Mouse (Mus musculus) kidney, embryonic 15.5 days (tissue): ENCODE results near the gene Phka2. TPM values are rescaled to one million over a fixed set of nuclear protein-coding genes. Genes with fewer than 3 reads are reported as not detected.
A peak's percentile ranks its signal among the peaks of the same experiment; 100 is the strongest.

Experiments used
- ATAC-seq: fragments of 200-750 bp; cut with Nextera tagmentation; replicated peaks from 2 replicates; pipeline ENCODE4 v1.8.0; 2017; ENCODE audit warnings: moderate TSS enrichment; ENCODE audit not compliant: low FRiP score
- H3K27ac ChIP-seq: fragments of 300-500 bp; sonication (generic); 2 replicates; pipeline ENCODE4 v1.5.1; 2015; ENCODE audit warnings: mild to moderate bottlenecking, inconsistent platforms
- H3K27me3 ChIP-seq: fragments of 300-500 bp; sonication (generic); 2 replicates; pipeline ENCODE4 v1.6.1; 2015; ENCODE audit warnings: inconsistent platforms
- H3K36me3 ChIP-seq: fragments of 300-500 bp; sonication (generic); 2 replicates; pipeline ENCODE4 v1.6.1; 2015; ENCODE audit warnings: inconsistent platforms
- H3K4me1 ChIP-seq: fragments of 300-500 bp; sonication (generic); 2 replicates; pipeline ENCODE4 v1.6.1; 2015; ENCODE audit warnings: inconsistent platforms
- H3K4me2 ChIP-seq: fragments of 300-500 bp; sonication (generic); 2 replicates; pipeline ENCODE4 v1.6.1; 2015; ENCODE audit warnings: moderate library complexity, mild to moderate bottlenecking, inconsistent platforms
- H3K4me3 ChIP-seq: fragments of 300-500 bp; sonication (generic); replicated peaks from 2 replicates; pipeline ENCODE4 v1.5.1; 2015; ENCODE audit warnings: mild to moderate bottlenecking, inconsistent platforms
- H3K9ac ChIP-seq: fragments of 300-500 bp; sonication (generic); 2 replicates; pipeline ENCODE4 v1.6.1; 2015; ENCODE audit warnings: mild to moderate bottlenecking, inconsistent platforms
- H3K9me3 ChIP-seq: fragments of 300-500 bp; sonication (generic); replicated peaks from 2 replicates; pipeline ENCODE4 v1.6.1; 2016; ENCODE audit warnings: inconsistent platforms
- WGBS: fragments of 180-500 bp; shearing (Covaris S2); methylation state at CpG from one replicate; pipeline ENCODE4 v1.1.7; 2015; ENCODE audit warnings: mixed read lengths; 5-methylcytosine and 5-hydroxymethylcytosine counted together
- polyA plus RNA-seq: library from polyadenylated mRNA; unstranded; fragments of >200 nt; fragmentation: Nextera tagmentation; extraction: Ambion mirVana; gene quantifications from 2 replicates; pipeline ENCODE4 v1.2.1, GENCODE M21; 2015

The Phka2 gene
- polyA plus RNA-seq, result 14.4 and 14.8 TPM in 2 replicates

GRCm38 (mm10) chrX:160502048-160503041 lies at the start of gene Phka2:
Phka2 (plus strand) TSS chrX:160502166.
- H3K27me3 ChIP-seq, result peaks cover 37% of the 10 kb centered on the region
- H3K9me3 ChIP-seq, result no peaks in the 10 kb centered on the region
- H3K4me1 ChIP-seq, result 0 out of 2 replicates have a peak, but pooled peaks cover 3% of the 10 kb centered on the region
- H3K4me2 ChIP-seq, result peak within 1 kb of the TSS; percentile 63
- peak; percentile 99 for ATAC-seq
- peak within 1 kb of the TSS; percentile 94 for H3K27ac ChIP-seq
- H3K36me3 ChIP-seq, result no peaks in the 10 kb centered on the region
- H3K9ac ChIP-seq, result peak within 1 kb of the TSS; percentile 44
- H3K4me3 ChIP-seq, result peak within 1 kb of the TSS; percentile 62
- 21% methylated on average over 59 of the region's 61 CpGs for WGBS

DNA sequence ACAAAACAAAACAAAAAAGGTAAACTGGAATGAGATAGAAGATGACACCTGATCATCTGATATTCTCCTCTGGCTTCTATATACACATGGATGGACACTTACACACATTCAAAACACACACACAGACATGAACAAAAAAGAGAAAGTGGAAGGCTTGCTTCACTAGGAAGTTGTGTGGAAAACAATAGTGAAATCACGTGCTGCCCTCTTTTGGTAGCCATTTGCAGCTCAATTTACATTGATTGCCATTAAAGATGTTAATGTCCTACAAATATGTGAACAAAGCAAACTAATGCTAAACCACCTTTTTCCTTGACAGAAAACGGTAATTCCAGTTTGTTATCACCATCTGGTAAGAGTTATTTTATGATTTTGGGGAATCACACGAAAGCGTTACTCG lies 46.3 kb upstream of the Phka2 start:
- Histone ChIP-seq H3K4me1 (no peaks in the 10 kb centered on the region), H3K9me3 (no peaks in the 10 kb centered on the region), H3K4me3 (no peak overlapping the region), H3K27ac (no peak overlapping the region), H3K36me3 (no peaks in the 10 kb centered on the region), H3K9ac (no peak overlapping the region), H3K27me3 (peaks cover 37% of the 10 kb centered on the region), H3K4me2 (no peak overlapping the region)
- ATAC-seq, result no peak
- 73% methylated on average over 5 of the region's 5 CpGs for WGBS

GRCm38 (mm10) chrX:160471257-160471786 lies 30.6 kb upstream of the Phka2 start:
- H3K4me1 ChIP-seq, result no peaks in the 10 kb centered on the region
- H3K36me3 ChIP-seq, result no peaks in the 10 kb centered on the region
- no peak overlapping the region for H3K27ac ChIP-seq
- no peak overlapping the region for H3K4me2 ChIP-seq
- WGBS, result 83% methylated on average over 3 of the region's 3 CpGs
- H3K27me3 ChIP-seq, result peaks cover 16% of the 10 kb centered on the region
- H3K9ac ChIP-seq, result no peak overlapping the region
- H3K9me3 ChIP-seq, result no peaks in the 10 kb centered on the region
- no peak for ATAC-seq
- H3K4me3 ChIP-seq, result no peak overlapping the region

GRCm38 (mm10) chrX:160489784-160490183 lies 12.2 kb upstream of the Phka2 start:
- Histone ChIP-seq H3K27me3 (peaks cover 62% of the 10 kb centered on the region), H3K9ac (no peak overlapping the region), H3K4me2 (no peak overlapping the region), H3K4me3 (no peak overlapping the region), H3K27ac (no peak overlapping the region), H3K36me3 (no peaks in the 10 kb centered on the region), H3K9me3 (no peaks in the 10 kb centered on the region), H3K4me1 (no peaks in the 10 kb centered on the region)
- WGBS, result 76% methylated on average over 2 of the region's 2 CpGs
- no peak for ATAC-seq

DNA sequence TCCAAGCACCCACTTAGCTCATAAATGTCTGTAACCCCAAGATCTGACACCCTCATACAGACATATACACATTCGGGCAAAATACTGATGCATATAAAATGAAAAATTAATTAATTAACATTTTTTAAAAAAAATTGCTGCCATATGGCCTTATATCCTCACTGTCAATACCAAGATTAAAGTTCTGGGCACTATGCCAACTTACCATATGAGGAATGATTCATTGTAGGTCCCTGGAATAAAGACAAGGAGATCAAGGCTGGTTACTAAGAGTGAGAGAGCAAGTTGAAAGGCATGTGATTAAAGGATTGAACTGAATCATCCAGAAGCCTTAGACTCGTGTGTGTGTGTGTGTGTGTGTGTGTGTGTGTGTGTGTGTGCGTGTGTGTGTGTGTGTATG lies 7.6 kb upstream of the Phka2 start:
- Histone ChIP-seq H3K27me3 (peaks cover 52% of the 10 kb centered on the region), H3K4me2 (no peak overlapping the region), H3K4me3 (no peak overlapping the region), H3K36me3 (no peaks in the 10 kb centered on the region), H3K27ac (no peak overlapping the region), H3K4me1 (no peaks in the 10 kb centered on the region), H3K9ac (no peak overlapping the region), H3K9me3 (no peaks in the 10 kb centered on the region)
- no peak for ATAC-seq
- 60% methylated on average over 3 of the region's 3 CpGs for WGBS

DNA sequence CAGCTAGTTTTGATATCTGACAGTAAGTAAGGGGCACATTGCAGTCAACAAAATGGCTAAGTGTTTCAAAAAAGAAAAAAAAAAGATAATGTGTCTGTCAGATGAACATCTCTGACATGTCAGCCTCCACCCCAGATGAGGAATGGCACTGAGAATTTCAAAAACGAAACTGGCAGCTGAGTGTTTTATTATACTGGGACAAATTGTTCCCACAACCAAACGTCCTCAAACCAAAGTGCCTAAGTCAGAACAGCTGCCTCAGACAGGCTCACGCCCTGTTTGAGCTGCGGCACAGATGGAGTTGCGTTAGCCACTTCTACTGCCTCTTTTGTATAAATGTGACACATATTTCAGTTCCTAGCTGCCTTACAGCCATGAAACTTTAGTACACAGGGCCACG lies 7.0 kb upstream of the Phka2 start:
- WGBS, result 67% methylated on average over 6 of the region's 6 CpGs
- Histone ChIP-seq H3K9me3 (no peaks in the 10 kb centered on the region), H3K4me3 (no peak overlapping the region), H3K9ac (no peak overlapping the region), H3K27ac (no peak overlapping the region), H3K36me3 (no peaks in the 10 kb centered on the region), H3K4me1 (no peaks in the 10 kb centered on the region), H3K4me2 (no peak overlapping the region), H3K27me3 (peaks cover 50% of the 10 kb centered on the region)
- no peak for ATAC-seq

DNA sequence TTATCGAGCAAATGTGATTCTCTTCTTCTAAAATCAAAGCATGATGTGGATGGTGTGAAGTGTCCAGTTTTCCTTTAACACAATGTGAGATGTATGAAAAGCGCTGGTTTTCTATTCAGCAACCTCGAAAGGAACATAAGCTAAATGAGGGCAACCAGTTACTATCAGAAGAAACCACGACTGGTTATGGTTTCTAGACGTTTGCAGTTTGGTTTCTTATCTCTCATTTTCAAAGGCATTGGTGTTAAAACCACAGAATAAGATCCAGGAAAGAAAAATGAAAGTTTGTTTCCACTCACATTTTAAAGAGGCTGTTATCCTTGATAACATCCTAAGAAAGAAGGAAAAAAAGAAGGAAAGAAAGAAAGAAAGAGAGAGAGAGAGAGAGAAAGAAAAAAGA lies 5.5 kb upstream of the Phka2 start:
- ATAC-seq, result no peak
- no peak overlapping the region for H3K9ac ChIP-seq
- WGBS, result 81% methylated on average over 5 of the region's 5 CpGs

GRCm38 (mm10) chrX:160501095-160501494 lies 871 bp upstream of the Phka2 start:
- no peaks in the 10 kb centered on the region for H3K36me3 ChIP-seq
- ATAC-seq, result no peak
- no peak overlapping the region for H3K4me3 ChIP-seq
- 0 out of 2 replicates have a peak, but pooled peaks cover 3% of the 10 kb centered on the region for H3K4me1 ChIP-seq
- peaks cover 38% of the 10 kb centered on the region for H3K27me3 ChIP-seq
- 95% methylated on average over 3 of the region's 3 CpGs for WGBS
- H3K9ac ChIP-seq, result no peak overlapping the region
- no peak overlapping the region for H3K4me2 ChIP-seq
- H3K27ac ChIP-seq, result no peak overlapping the region
- no peaks in the 10 kb centered on the region for H3K9me3 ChIP-seq

More for the DNA sequence above, 5.5 kb upstream of the Phka2 start:
- H3K27me3 ChIP-seq, result peaks cover 42% of the 10 kb centered on the region
- no peaks in the 10 kb centered on the region for H3K9me3 ChIP-seq
- no peak overlapping the region for H3K4me3 ChIP-seq
- H3K4me1 ChIP-seq, result no peaks in the 10 kb centered on the region
- H3K27ac ChIP-seq, result no peak overlapping the region
- H3K4me2 ChIP-seq, result no peak overlapping the region
- no peaks in the 10 kb centered on the region for H3K36me3 ChIP-seq

- H3K9ac ChIP-seq, result peak overlapping the region; percentile 44
- H3K27me3 ChIP-seq, result peaks cover 34% of the 10 kb centered on the region
- WGBS, result 19% methylated on average over 12 of the region's 12 CpGs
- H3K36me3 ChIP-seq, result no peaks in the 10 kb centered on the region
- H3K4me3 ChIP-seq, result peak overlapping the region; percentile 62
- peak overlapping the region; percentile 63 for H3K4me2 ChIP-seq
- H3K9me3 ChIP-seq, result no peaks in the 10 kb centered on the region
- H3K4me1 ChIP-seq, result 0 out of 2 replicates have a peak, but pooled peaks cover 3% of the 10 kb centered on the region
- peak overlapping the region; percentile 94; the same call in 1 of the 2 replicates for H3K27ac ChIP-seq
- peak; percentile 87 for ATAC-seq
These were observed 299 bp upstream of the Phka2 start for GRCm38 (mm10) chrX:160501687-160502047.

DNA sequence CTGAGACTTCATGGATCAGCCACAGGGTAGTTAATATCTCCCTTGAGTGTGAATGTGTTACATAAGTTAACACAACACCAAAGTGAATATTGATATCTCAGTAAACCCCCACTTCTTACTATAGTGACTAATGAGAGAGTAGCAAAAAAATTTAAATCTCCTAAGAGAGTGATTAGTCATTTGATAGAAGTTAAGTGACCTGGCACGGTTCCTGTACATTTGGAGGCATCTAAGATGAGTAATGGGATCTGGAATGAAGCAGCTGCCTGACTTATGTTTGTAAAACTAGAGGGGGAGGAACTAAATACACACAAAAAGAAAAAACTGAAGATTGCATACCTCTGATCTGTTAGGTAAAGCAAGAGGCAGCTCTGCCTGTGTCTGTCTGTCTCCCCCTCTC lies 7.1 kb downstream of the Phka2 start:
- Histone ChIP-seq H3K4me1 (no peaks in the 10 kb centered on the region), H3K27ac (no peak overlapping the region), H3K9ac (no peak overlapping the region), H3K4me2 (no peak overlapping the region), H3K4me3 (no peak overlapping the region), H3K9me3 (no peaks in the 10 kb centered on the region), H3K36me3 (no peaks in the 10 kb centered on the region), H3K27me3 (peaks cover 21% of the 10 kb centered on the region)
- 39% methylated on average over 1 of the region's 1 CpGs for WGBS
- ATAC-seq, result no peak

GRCm38 (mm10) chrX:160510197-160510596 lies 8.2 kb downstream of the Phka2 start:
- Histone ChIP-seq H3K9me3 (no peaks in the 10 kb centered on the region), H3K36me3 (no peaks in the 10 kb centered on the region), H3K27me3 (peaks cover 13% of the 10 kb centered on the region), H3K9ac (no peak overlapping the region), H3K27ac (no peak overlapping the region), H3K4me2 (no peak overlapping the region), H3K4me3 (no peak overlapping the region), H3K4me1 (no peaks in the 10 kb centered on the region)
- ATAC-seq, result no peak
- WGBS, result 72% methylated on average over 2 of the region's 2 CpGs

GRCm38 (mm10) chrX:160516027-160516426 lies 14.1 kb downstream of the Phka2 start:
- Histone ChIP-seq H3K9ac (no peak overlapping the region), H3K4me1 (no peaks in the 10 kb centered on the region), H3K27ac (no peak overlapping the region), H3K4me2 (no peak overlapping the region), H3K4me3 (no peak overlapping the region), H3K36me3 (no peaks in the 10 kb centered on the region), H3K27me3 (peaks cover 23% of the 10 kb centered on the region; the same call in 1 of the 2 replicates), H3K9me3 (no peaks in the 10 kb centered on the region)
- ATAC-seq, result peak; percentile 52; the same call in 1 of the 2 replicates
